Mouse (Mus musculus) lung, postnatal 0 days (tissue): ENCODE data around the gene Tecr.

Experiments used
- CTCF ChIP-seq: IDR thresholded peaks from 2 replicates; pipeline ENCODE4 v1.5.1; 2016; ENCODE audit warnings: antibody characterized with exemption, mild to moderate bottlenecking
- EP300 ChIP-seq: IDR thresholded peaks from 2 replicates; pipeline ENCODE4 v1.6.1; 2016; ENCODE audit warnings: antibody characterized with exemption, mild to moderate bottlenecking, control low read depth

GRCm38 (mm10) chr8:83580826-83581225 lies 26.9 kb downstream of the Tecr start:
- TF ChIP-seq EP300 (no peak), CTCF (no peak)
